Mouse (Mus musculus) MEL (cell line): ENCODE results near the gene Decr2.

Experiments
- CHD2 ChIP-seq: IDR thresholded peaks from 2 replicates; pipeline ENCODE4 v1.6.1; 2011; ENCODE audit warnings: low read length, improper control_type of control experiment
- KAT2A ChIP-seq: conservative IDR thresholded peaks from 2 replicates; pipeline ENCODE4 v1.6.1; 2012; ENCODE audit warnings: low read depth, low read length, improper control_type of control experiment, inconsistent platforms
- MAFK ChIP-seq: IDR thresholded peaks from 2 replicates; pipeline ENCODE4 v1.6.1; 2011; ENCODE audit warnings: low read depth, mild to moderate bottlenecking, low read length, improper control_type of control experiment, borderline replicate concordance
- ZNF384 ChIP-seq: IDR thresholded peaks from 2 replicates; pipeline ENCODE4 v1.6.1; 2012; ENCODE audit warnings: low read depth, mild to moderate bottlenecking, inconsistent platforms, low read length, improper control_type of control experiment

DNA sequence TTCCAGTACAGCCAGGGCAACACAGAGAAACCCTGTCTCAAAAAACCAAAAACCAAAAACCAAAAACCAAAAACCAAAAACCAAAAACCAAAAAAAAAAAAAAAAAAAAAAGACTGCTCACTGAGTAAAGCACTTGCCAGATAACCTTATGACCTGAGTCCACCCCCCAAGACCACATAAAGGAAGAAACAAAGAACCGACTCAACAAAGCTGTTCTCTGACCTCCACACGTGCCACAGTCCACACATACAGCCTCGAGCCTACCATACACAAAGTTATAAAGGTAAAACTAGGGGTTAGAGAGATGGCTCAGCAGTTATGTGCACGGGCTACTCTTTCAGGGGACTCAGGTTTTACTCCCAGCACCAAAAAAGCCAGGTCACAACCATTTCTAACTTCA is 37.4 kb downstream of the Decr2 start:
- TF ChIP-seq KAT2A (no peak), CHD2 (no peak), MAFK (no peak), ZNF384 (no peak)
